Mouse (Mus musculus) G1E-ER4 (cell line): ENCODE results near the gene Galm. TPM values are rescaled to one million over a fixed set of nuclear protein-coding genes. Genes with fewer than 3 reads are reported as not detected.

Experiments
- GATA1 ChIP-seq: IDR thresholded peaks from one replicate; pipeline ENCODE4 v1.8.0; 2012; ENCODE audit warnings: low read length, inconsistent platforms
- polyA plus RNA-seq: library from polyadenylated mRNA; stranded (reverse); fragments of >175 nt; gene quantifications from 2 replicates; pipeline ENCODE4 v1.2.3, GENCODE M21; 2012

Gene Galm
- polyA plus RNA-seq, 1 experiment: not detected

- no peak for TF ChIP-seq GATA1
These were observed 92.9 kb downstream of the Galm start for GRCm38 (mm10) chr17:80220131-80220530.

- no peak for TF ChIP-seq GATA1
These were observed 93.9 kb downstream of the Galm start for GRCm38 (mm10) chr17:80221202-80221601.

- TF ChIP-seq GATA1: no peak
These were observed 94.8 kb downstream of the Galm start for GRCm38 (mm10) chr17:80221890-80222628.

- no peak for TF ChIP-seq GATA1
These were observed 96.6 kb downstream of the Galm start for GRCm38 (mm10) chr17:80223829-80224228.

GRCm38 (mm10) chr17:80224326-80225116 is 97.2 kb downstream of the Galm start, which contains the start of gene Gemin6:
Gene Gemin6, plus strand, starts transcription at chr17:80224441.
- no peak for TF ChIP-seq GATA1

- TF ChIP-seq GATA1: no peak
These were observed 102.1 kb downstream of the Galm start for GRCm38 (mm10) chr17:80229396-80229795.

- TF ChIP-seq GATA1: no peak
These were observed 106.6 kb downstream of the Galm start for GRCm38 (mm10) chr17:80233844-80234243.

- TF ChIP-seq GATA1: no peak
These were observed 107.1 kb downstream of the Galm start for GRCm38 (mm10) chr17:80234376-80234775.

Other genes starting within 250 kb of the Galm start
- gene Atl2, start 231.3 kb upstream of the Galm start, polyA plus RNA-seq: 5.1 and 9.5 TPM in 2 replicates
- gene Hnrnpll, start 65.1 kb upstream of the Galm start, polyA plus RNA-seq: 64.9 and 90.9 TPM in 2 replicates
- 28.3 and 144 TPM in 2 replicates for gene Srsf7, start 79.8 kb downstream of the Galm start, polyA plus RNA-seq
- gene Ttc39d, start 80.0 kb downstream of the Galm start, polyA plus RNA-seq: not detected in 2 replicates
- 0.53 and 0.84 TPM in 2 replicates for gene Gemin6, start 97.0 kb downstream of the Galm start, polyA plus RNA-seq
- gene Morn2, start 162.7 kb downstream of the Galm start, polyA plus RNA-seq: 0.85 and 1.2 TPM in 2 replicates
- gene Dhx57, start 163.0 kb downstream of the Galm start, polyA plus RNA-seq: 4.0 and 5.0 TPM in 2 replicates
- gene Arhgef33, start 179.9 kb downstream of the Galm start, polyA plus RNA-seq: not detected in 2 replicates
- gene Gm10190, start 246.1 kb downstream of the Galm start, polyA plus RNA-seq: not detected in 2 replicates